Comparison of ENCODE assay signal across 7 mouse cellular contexts in genomic region chr5:120117161-120117560, GRCm38 (mm10). TPM values are rescaled to one million over a fixed set of nuclear protein-coding genes. Genes with fewer than 3 reads are reported as not detected.
DNase-seq lines count a peak whose midpoint lies in the region; ATAC-seq and TF ChIP-seq lines count a peak whose summit lies in the region.
"Not testable (repeated sequence)": the region's sequence is repeated elsewhere in the genome, so short reads cannot be mapped to it uniquely, and the experiment has no call there.

No protein-coding gene starts in this region.

- not testable (repeated sequence) for H3K9ac ChIP-seq in embryonic facial prominence, embryonic 15.5 days; hindbrain, embryonic 15.5 days; lung, embryonic 14.5 days; midbrain, postnatal 0 days (replicated peaks; ENCODE audit: low read length, poor library complexity, severe bottlenecking)

- H3K36me3 ChIP-seq in G1E (replicated peaks) = peaks cover 46% of the 10 kb centered on the region
- peaks cover 35% of the 10 kb centered on the region for H3K36me3 ChIP-seq in embryonic facial prominence, embryonic 15.5 days
- H3K36me3 ChIP-seq in heart, embryonic 10.5 days = peaks cover 37% of the 10 kb centered on the region
- H3K36me3 ChIP-seq in hindbrain, embryonic 15.5 days = peaks cover 33% of the 10 kb centered on the region
- H3K36me3 ChIP-seq in limb, embryonic 10.5 days = peaks cover 41% of the 10 kb centered on the region
- H3K36me3 ChIP-seq in lung, embryonic 14.5 days (ENCODE audit: insufficient read depth) = peaks cover 36% of the 10 kb centered on the region
- H3K36me3 ChIP-seq in midbrain, postnatal 0 days (ENCODE audit: insufficient read depth, low read length) = peaks cover 33% of the 10 kb centered on the region

- peaks cover 11% of the 10 kb centered on the region for H3K4me1 ChIP-seq in G1E (ENCODE audit: insufficient read depth, low read depth, low read length)
- H3K4me1 ChIP-seq in embryonic facial prominence, embryonic 15.5 days; heart, embryonic 10.5 days; hindbrain, embryonic 15.5 days (replicated peaks); lung, embryonic 14.5 days (ENCODE audit: insufficient read depth); midbrain, postnatal 0 days (ENCODE audit: insufficient read depth, low read length): not testable (repeated sequence)
- peaks cover 11% of the 10 kb centered on the region; the same call in 1 of the 2 replicates for H3K4me1 ChIP-seq in limb, embryonic 10.5 days

- not testable (repeated sequence) for DNase-seq in G1E (ENCODE audit: low spot score); heart, embryonic 10.5 days (ENCODE audit: low spot score); limb, embryonic 10.5 days (ENCODE audit: low spot score); lung, embryonic 14.5 days; midbrain, postnatal 0 days (ENCODE audit: low spot score)

- peak overlapping the region; percentile 81 for H3K4me2 ChIP-seq in embryonic facial prominence, embryonic 15.5 days (replicated peaks)
- peak overlapping the region; percentile 94 for H3K4me2 ChIP-seq in hindbrain, embryonic 15.5 days
- peak overlapping the region; percentile 86 for H3K4me2 ChIP-seq in lung, embryonic 14.5 days
- H3K4me2 ChIP-seq in midbrain, postnatal 0 days (ENCODE audit: low read depth, low read length, poor library complexity, severe bottlenecking) = peak overlapping the region; percentile 93

- 52% methylated on average over 3 of the region's 3 CpGs for WGBS in embryonic facial prominence, embryonic 15.5 days
- 43% methylated on average over 3 of the region's 3 CpGs for WGBS in heart, embryonic 10.5 days
- WGBS in hindbrain, embryonic 15.5 days = 59% methylated on average over 3 of the region's 3 CpGs
- 55% methylated on average over 3 of the region's 3 CpGs for WGBS in limb, embryonic 10.5 days
- 47% methylated on average over 3 of the region's 3 CpGs for WGBS in lung, embryonic 14.5 days
- 54% methylated on average over 3 of the region's 3 CpGs for WGBS in midbrain, postnatal 0 days

- not testable (repeated sequence) for H3K27ac ChIP-seq in embryonic facial prominence, embryonic 15.5 days (replicated peaks); heart, embryonic 10.5 days; hindbrain, embryonic 15.5 days (replicated peaks); limb, embryonic 10.5 days; lung, embryonic 14.5 days (ENCODE audit: low read depth); midbrain, postnatal 0 days (ENCODE audit: low read depth, low read length)

- H3K9me3 ChIP-seq in G1E (replicated peaks); embryonic facial prominence, embryonic 15.5 days (replicated peaks); heart, embryonic 10.5 days; hindbrain, embryonic 15.5 days; limb, embryonic 10.5 days (replicated peaks); lung, embryonic 14.5 days (ENCODE audit: low read depth, low read length); midbrain, postnatal 0 days (ENCODE audit: low read length): not testable (repeated sequence)

- ATAC-seq in G1E (ENCODE audit: extremely low read depth, insufficient number of reproducible peaks, low FRiP score, poor library complexity, severe bottlenecking); embryonic facial prominence, embryonic 15.5 days (ENCODE audit: insufficient number of reproducible peaks, low FRiP score, low TSS enrichment, low read depth); hindbrain, embryonic 15.5 days (ENCODE audit: low FRiP score, low read depth); lung, embryonic 14.5 days (ENCODE audit: insufficient read depth); midbrain, postnatal 0 days (ENCODE audit: low FRiP score): not testable (repeated sequence)

- not testable (repeated sequence) for TF ChIP-seq CTCF in G1E (IDR thresholded peaks at IDR 0.05; ENCODE audit: low read depth, low read length); lung, embryonic 14.5 days (IDR thresholded peaks at IDR 0.05; ENCODE audit: low read depth)
- peak; percentile 41 for TF ChIP-seq CTCF in midbrain, postnatal 0 days (IDR thresholded peaks at IDR 0.05)

- H3K27me3 ChIP-seq in G1E (ENCODE audit: insufficient read depth, low read length) = peaks cover 14% of the 10 kb centered on the region
- not testable (repeated sequence) for H3K27me3 ChIP-seq in embryonic facial prominence, embryonic 15.5 days; heart, embryonic 10.5 days (ENCODE audit: insufficient read depth, poor library complexity, severe bottlenecking); hindbrain, embryonic 15.5 days; limb, embryonic 10.5 days (ENCODE audit: low read depth, poor library complexity, severe bottlenecking); lung, embryonic 14.5 days (ENCODE audit: insufficient read depth, low read length); midbrain, postnatal 0 days (ENCODE audit: insufficient read depth, low read length)

- H3K4me3 ChIP-seq in G1E (ENCODE audit: low read depth, low read length) = peak overlapping the region; percentile 93
- peak overlapping the region; percentile 87 for H3K4me3 ChIP-seq in embryonic facial prominence, embryonic 15.5 days (replicated peaks)
- H3K4me3 ChIP-seq in heart, embryonic 10.5 days = peak overlapping the region; percentile 77
- H3K4me3 ChIP-seq in hindbrain, embryonic 15.5 days = peak overlapping the region; percentile 74
- H3K4me3 ChIP-seq in limb, embryonic 10.5 days = peak overlapping the region; percentile 88
- H3K4me3 ChIP-seq in lung, embryonic 14.5 days (ENCODE audit: low read depth, low read length) = peak overlapping the region; percentile 85
- peak overlapping the region; percentile 77 for H3K4me3 ChIP-seq in midbrain, postnatal 0 days (ENCODE audit: low read depth, low read length)

RNA-seq across cellular contexts. Expression of gene Rbm19, which starts 0.9 kb away (rescaled TPM):
- total RNA-seq in G1E (2014; fragmentation: Nextera tagmentation) = 17.3 and 19.3 TPM in 2 replicates
- 25.1 and 25.8 TPM in 2 replicates for total RNA-seq in G1E (2017)
- 34.8 and 42.5 TPM in 2 replicates for polyA plus RNA-seq in G1E (2012)
- polyA plus RNA-seq in embryonic facial prominence, embryonic 15.5 days (2015; fragmentation: Nextera tagmentation; extraction: Ambion mirVana) = 19.2 and 21.7 TPM in 2 replicates
- 27.8 and 31.4 TPM in 2 replicates for polyA plus RNA-seq in heart, embryonic 10.5 days (2016; fragmentation: Nextera tagmentation; extraction: Ambion mirVana)
- 19.0 and 19.2 TPM in 2 replicates for polyA plus RNA-seq in hindbrain, embryonic 15.5 days (2015; fragmentation: Nextera tagmentation; extraction: Ambion mirVana)
- 37.4 and 45.1 TPM in 2 replicates for polyA plus RNA-seq in limb, embryonic 10.5 days (2016; fragmentation: Nextera tagmentation; extraction: Ambion mirVana)
- 23.0 and 26.9 TPM in 2 replicates for polyA plus RNA-seq in lung, embryonic 14.5 days (2014; fragmentation: Nextera tagmentation; extraction: Ambion mirVana)
- total RNA-seq in midbrain, postnatal 0 days (2014; rRNA removed) = 34.5 and 34.7 TPM in 2 replicates
- 17.5 and 17.9 TPM in 2 replicates for polyA plus RNA-seq in midbrain, postnatal 0 days (2015; fragmentation: Nextera tagmentation; extraction: Ambion mirVana)
